Mouse (Mus musculus): ENCODE measurements around the gene Trp53rkb. TPM values are rescaled to one million over a fixed set of nuclear protein-coding genes. Genes with fewer than 3 reads are reported as not detected.

The Trp53rkb gene
- total and polyA plus RNA-seq, 3 experiments: 7.0 to 9.1 (median 7.1) TPM

GRCm38 (mm10) chr2:166835581-166835980 lies 43.2 kb downstream of the Trp53rkb start:
- Histone ChIP-seq H3K4me1 (ENCODE audit: control insufficient read depth in 1 of 2, insufficient read depth in 2 of 2) (no peaks in the 10 kb centered on the region), H3K9me3 (replicated peaks; ENCODE audit: low read length) (no peaks in the 10 kb centered on the region), H3K79me2 (replicated peaks; ENCODE audit: control insufficient read depth, extremely low read depth, insufficient read depth, poor library complexity, severe bottlenecking) (no peaks in the 10 kb centered on the region), H3K9ac (ENCODE audit: insufficient read depth, low read depth) (no peak overlapping the region), H3K4me3 (replicated peaks in 1 of 3; ENCODE audit: low read depth in 2 of 3, low read length in 2 of 3, poor library complexity in 1 of 3) (no peak overlapping the region), H3K36me3 (replicated peaks in 1 of 2; ENCODE audit: control insufficient read depth in 1 of 2, insufficient read depth in 1 of 2, low read length in 1 of 2) (peaks cover 25 to 66% of the 10 kb centered on the region in 2 experiments), H3K27ac (ENCODE audit: insufficient read depth, low read depth) (no peak overlapping the region), H3K4me2 (ENCODE audit: insufficient read depth, low read depth, poor library complexity, severe bottlenecking) (no peak overlapping the region), H3K27me3 (replicated peaks) (no peaks in the 10 kb centered on the region)
- TF ChIP-seq USF1 (IDR thresholded peaks at IDR 0.05; ENCODE audit: low read depth, low read length) (no peak), TBP (conservative IDR thresholded peaks at IDR 0.05; ENCODE audit: low read depth, low read length) (no peak), RAD21 (IDR thresholded peaks at IDR 0.05; ENCODE audit: low read depth, low read length) (no peak), RCOR1 (conservative IDR thresholded peaks at IDR 0.05; ENCODE audit: low read depth, low read length) (no peak), ZC3H11A (IDR thresholded peaks at IDR 0.05; ENCODE audit: low read depth, low read length) (no peak), KAT2A (IDR thresholded peaks at IDR 0.05; ENCODE audit: insufficient replicate concordance, low read length) (no peak), BHLHE40 (IDR thresholded peaks at IDR 0.05; ENCODE audit: low read depth, low read length) (no peak), ZMIZ1 (IDR thresholded peaks at IDR 0.05; ENCODE audit: low read depth, low read length) (no peak), MAZ (IDR thresholded peaks at IDR 0.05; ENCODE audit: low read depth, low read length) (no peak), POLR2A (IDR thresholded peaks at IDR 0.05; ENCODE audit: low read depth, low read length) (no peak), POLR2AphosphoS2 (IDR thresholded peaks at IDR 0.05; ENCODE audit: low read depth, low read length) (no peak)
- dilution Hi-C loops (cut with MboI; ENCODE audit: extremely low pct_ligation_motif_present, extremely low pct_unique_long_range_greater_than_20kb, low sequenced_read_pairs) (no loop called here), in situ Hi-C loops (cut with MboI; ENCODE audit: low pct_ligation_motif_present, low pct_unique_long_range_greater_than_20kb, low sequenced_read_pairs) (no loop called here)
- no peak for DNase-seq (ENCODE audit: extremely low read depth)

- Histone ChIP-seq H3K4me1 (ENCODE audit: control insufficient read depth in 1 of 2, insufficient read depth in 2 of 2) (no peaks in the 10 kb centered on the region), H3K9me3 (replicated peaks; ENCODE audit: low read length) (no peaks in the 10 kb centered on the region), H3K9ac (ENCODE audit: insufficient read depth, low read depth) (no peak overlapping the region), H3K36me3 (replicated peaks in 1 of 2; ENCODE audit: control insufficient read depth in 1 of 2, insufficient read depth in 1 of 2, low read length in 1 of 2) (peaks cover 30 to 83% of the 10 kb centered on the region in 2 experiments), H3K27ac (ENCODE audit: insufficient read depth, low read depth) (no peak overlapping the region), H3K27me3 (replicated peaks) (no peaks in the 10 kb centered on the region), H3K4me3 (replicated peaks in 1 of 3; ENCODE audit: low read depth in 2 of 3, low read length in 2 of 3, poor library complexity in 1 of 3) (no peak overlapping the region), H3K4me2 (ENCODE audit: insufficient read depth, low read depth, poor library complexity, severe bottlenecking) (no peak overlapping the region), H3K79me2 (replicated peaks; ENCODE audit: control insufficient read depth, extremely low read depth, insufficient read depth, poor library complexity, severe bottlenecking) (no peaks in the 10 kb centered on the region)
- dilution Hi-C loops (cut with MboI; ENCODE audit: extremely low pct_ligation_motif_present, extremely low pct_unique_long_range_greater_than_20kb, low sequenced_read_pairs): no loop called here
- TF ChIP-seq CHD1 (IDR thresholded peaks at IDR 0.05; ENCODE audit: low read depth, low read length) (no peak), ZMIZ1 (IDR thresholded peaks at IDR 0.05; ENCODE audit: low read depth, low read length) (no peak), MXI1 (IDR thresholded peaks at IDR 0.05; ENCODE audit: low read depth, low read length) (no peak), RAD21 (IDR thresholded peaks at IDR 0.05; ENCODE audit: low read depth, low read length) (no peak), UBTF (IDR thresholded peaks at IDR 0.05; ENCODE audit: low read depth, low read length) (no peak), JUND (conservative IDR thresholded peaks at IDR 0.05; ENCODE audit: low read depth, low read length) (no peak), RCOR1 (conservative IDR thresholded peaks at IDR 0.05; ENCODE audit: low read depth, low read length) (no peak), JUN (IDR thresholded peaks at IDR 0.05; ENCODE audit: insufficient read depth, low read depth, low read length) (no peak), PAX5 (IDR thresholded peaks at IDR 0.05; ENCODE audit: low read length) (no peak), CHD2 (IDR thresholded peaks at IDR 0.05; ENCODE audit: low read length) (no peak), USF1 (IDR thresholded peaks at IDR 0.05; ENCODE audit: low read depth, low read length) (no peak), MAZ (IDR thresholded peaks at IDR 0.05; ENCODE audit: low read depth, low read length) (no peak)
- DNase-seq (ENCODE audit: extremely low read depth): no peak
- in situ Hi-C loops (cut with MboI; ENCODE audit: low pct_ligation_motif_present, low pct_unique_long_range_greater_than_20kb, low sequenced_read_pairs): no loop called here
Measured at GRCm38 (mm10) chr2:166841813-166842212, 49.5 kb downstream of the Trp53rkb start.

Other genes starting within 250 kb of the Trp53rkb start
- 11.6 and 18.5 TPM in 2 replicates for gene Prex1, start 78.7 kb upstream of the Trp53rkb start, total RNA-seq (2012; rRNA removed)
- gene Prex1, start 78.7 kb upstream of the Trp53rkb start, total RNA-seq (2014; rRNA removed): 4.9 and 5.5 TPM in 2 replicates
- gene Prex1, start 78.7 kb upstream of the Trp53rkb start, polyA plus RNA-seq (2012; ENCODE audit: insufficient read length, low read depth): 14.6 and 19.5 TPM in 2 replicates
- gene Arfgef2, start 13.1 kb downstream of the Trp53rkb start, total RNA-seq (2012; rRNA removed): 11.2 and 12.5 TPM in 2 replicates
- gene Arfgef2, start 13.1 kb downstream of the Trp53rkb start, total RNA-seq (2014; rRNA removed): 8.2 and 9.2 TPM in 2 replicates
- 15.3 and 18.7 TPM in 2 replicates for gene Arfgef2, start 13.1 kb downstream of the Trp53rkb start, polyA plus RNA-seq (2012; ENCODE audit: insufficient read length, low read depth)
- gene Cse1l, start 113.5 kb downstream of the Trp53rkb start, total RNA-seq (2012; rRNA removed): 76.0 and 101 TPM in 2 replicates
- gene Cse1l, start 113.5 kb downstream of the Trp53rkb start, total RNA-seq (2014; rRNA removed): 165 and 167 TPM in 2 replicates
- gene Cse1l, start 113.5 kb downstream of the Trp53rkb start, polyA plus RNA-seq (2012; ENCODE audit: insufficient read length, low read depth): 131 and 162 TPM in 2 replicates
- gene Stau1, start 203.8 kb downstream of the Trp53rkb start, total RNA-seq (2012; rRNA removed): 10.3 and 10.5 TPM in 2 replicates
- gene Stau1, start 203.8 kb downstream of the Trp53rkb start, total RNA-seq (2014; rRNA removed): 6.9 and 8.0 TPM in 2 replicates
- 30.7 and 36.2 TPM in 2 replicates for gene Stau1, start 203.8 kb downstream of the Trp53rkb start, polyA plus RNA-seq (2012; ENCODE audit: insufficient read length, low read depth)
- gene Ddx27, start 222.7 kb downstream of the Trp53rkb start, total RNA-seq (2012; rRNA removed): 157 and 186 TPM in 2 replicates
- gene Ddx27, start 222.7 kb downstream of the Trp53rkb start, total RNA-seq (2014; rRNA removed): 137 and 139 TPM in 2 replicates
- 224 and 228 TPM in 2 replicates for gene Ddx27, start 222.7 kb downstream of the Trp53rkb start, polyA plus RNA-seq (2012; ENCODE audit: insufficient read length, low read depth)

Measured in CH12.LX (cell line).